Mouse (Mus musculus) left cerebral cortex, postnatal 10 days (tissue): ENCODE data around the gene Dync2h1. TPM values are rescaled to one million over a fixed set of nuclear protein-coding genes. Genes with fewer than 3 reads are reported as not detected.

ENCODE experiments used
- total RNA-seq, 2 experiments: library from RNA; stranded (reverse); gene quantifications; 2 replicates each; pipeline ENCODE4 v1.2.3; 2021

Gene Dync2h1
- total RNA-seq, 2 experiments from 2014 or later, result 27.0 to 29.6 TPM

Other genes with a start within 250 kb of the Dync2h1 start
- gene Dcun1d5, start 74 bp upstream of the Dync2h1 start, total RNA-seq, result 10 to 100 TPM; 77.4 to 87.2 TPM
- under 1 TPM; 0.28 to 0.43 TPM for gene Mmp13, start 88.1 kb upstream of the Dync2h1 start, total RNA-seq
- gene Mmp12, start 159.9 kb upstream of the Dync2h1 start, total RNA-seq, result not detected
- not detected for gene Mmp1b, start 203.6 kb upstream of the Dync2h1 start, total RNA-seq